Mouse (Mus musculus) forebrain, embryonic 11.5 days (tissue): ENCODE data around the gene Cdk19. TPM values are rescaled to one million over a fixed set of nuclear protein-coding genes. Genes with fewer than 3 reads are reported as not detected.
A peak's percentile ranks its signal among the peaks of the same experiment; 100 is the strongest.

Experiments used
- ATAC-seq: fragments of 200-750 bp; cut with Nextera tagmentation; replicated peaks from 2 replicates; pipeline ENCODE4 v1.8.0; 2017; ENCODE audit warnings: moderate TSS enrichment; ENCODE audit not compliant: low FRiP score
- DNase-seq: peaks from one replicate; pipeline ENCODE4 v3.0.0-alpha.2; 2017; ENCODE audit warnings: low spot score
- H3K27ac ChIP-seq: fragments of 300-500 bp; sonication (generic); 2 replicates; pipeline ENCODE4 v1.5.1; 2014; ENCODE audit warnings: low read depth, low read length
- H3K27me3 ChIP-seq: fragments of 300-500 bp; sonication (generic); 2 replicates; pipeline ENCODE4 v1.6.1; 2014; ENCODE audit warnings: mild to moderate bottlenecking, low read length, mixed read lengths; ENCODE audit not compliant: control insufficient read depth, insufficient read depth
- H3K36me3 ChIP-seq: fragments of 300-500 bp; sonication (generic); 2 replicates; pipeline ENCODE4 v1.6.1; 2014; ENCODE audit warnings: mild to moderate bottlenecking, low read length, moderate library complexity, mixed read lengths; ENCODE audit not compliant: control insufficient read depth, insufficient read depth
- H3K4me1 ChIP-seq: fragments of 300-500 bp; sonication (generic); replicated peaks from 2 replicates; pipeline ENCODE4 v1.6.1; 2014; ENCODE audit warnings: low read length, mixed read lengths; ENCODE audit not compliant: control insufficient read depth, insufficient read depth
- H3K4me2 ChIP-seq: fragments of 300-500 bp; sonication (generic); 2 replicates; pipeline ENCODE4 v1.6.1; 2014; ENCODE audit warnings: low read depth, mild to moderate bottlenecking, low read length, moderate library complexity, mixed read lengths; ENCODE audit not compliant: severe bottlenecking
- H3K4me3 ChIP-seq: fragments of 300-500 bp; sonication (generic); 2 replicates; pipeline ENCODE4 v1.5.1; 2014; ENCODE audit warnings: low read depth, low read length
- H3K9ac ChIP-seq: fragments of 300-500 bp; sonication (generic); 2 replicates; pipeline ENCODE4 v1.6.1; 2014; ENCODE audit warnings: low read length
- H3K9me3 ChIP-seq: fragments of 300-500 bp; sonication (generic); 2 replicates; pipeline ENCODE4 v1.6.1; 2016; ENCODE audit warnings: low read length, mixed read lengths; ENCODE audit not compliant: control insufficient read depth
- WGBS: fragments of 180-500 bp; shearing (Covaris S2); extraction: QIAGEN DNeasy Blood & Tissue Kit; methylation state at CpG from one replicate; pipeline ENCODE4 v1.1.7; 2014; 5-methylcytosine and 5-hydroxymethylcytosine counted together
- polyA plus RNA-seq: library from polyadenylated mRNA; unstranded; fragments of >200 nt; fragmentation: Nextera tagmentation; extraction: Ambion mirVana; gene quantifications from 2 replicates; pipeline ENCODE4 v1.2.1, GENCODE M21; 2014

Gene Cdk19
- polyA plus RNA-seq, 1 experiment from 2014 or later, result 8.0 TPM

GRCm38 (mm10) chr10:40431957-40432356, 92.6 kb downstream of the Cdk19 start:
- no peaks in the 10 kb centered on the region for H3K9me3 ChIP-seq
- H3K4me3 ChIP-seq, result no peak overlapping the region
- DNase-seq (no peak), ATAC-seq (no peak)
- no peak overlapping the region for H3K4me2 ChIP-seq
- no peaks in the 10 kb centered on the region for H3K4me1 ChIP-seq
- H3K27me3 ChIP-seq, result no peaks in the 10 kb centered on the region
- WGBS, result 92% methylated on average over 3 of the region's 3 CpGs
- H3K9ac ChIP-seq, result no peak overlapping the region
- no peak overlapping the region for H3K27ac ChIP-seq
- H3K36me3 ChIP-seq, result no peaks in the 10 kb centered on the region

- Histone ChIP-seq H3K27me3 (no peaks in the 10 kb centered on the region), H3K27ac (no peak overlapping the region), H3K9me3 (no peaks in the 10 kb centered on the region), H3K4me1 (no peaks in the 10 kb centered on the region), H3K4me2 (no peak overlapping the region), H3K9ac (no peak overlapping the region), H3K36me3 (no peaks in the 10 kb centered on the region), H3K4me3 (no peak overlapping the region)
- DNase-seq (no peak), ATAC-seq (no peak)
- WGBS, result 93% methylated on average over 9 of the region's 9 CpGs
Measured at GRCm38 (mm10) chr10:40432375-40432774, 93.0 kb downstream of the Cdk19 start.

GRCm38 (mm10) chr10:40435402-40435801, 96.0 kb downstream of the Cdk19 start:
- ATAC-seq, result no peak

DNA sequence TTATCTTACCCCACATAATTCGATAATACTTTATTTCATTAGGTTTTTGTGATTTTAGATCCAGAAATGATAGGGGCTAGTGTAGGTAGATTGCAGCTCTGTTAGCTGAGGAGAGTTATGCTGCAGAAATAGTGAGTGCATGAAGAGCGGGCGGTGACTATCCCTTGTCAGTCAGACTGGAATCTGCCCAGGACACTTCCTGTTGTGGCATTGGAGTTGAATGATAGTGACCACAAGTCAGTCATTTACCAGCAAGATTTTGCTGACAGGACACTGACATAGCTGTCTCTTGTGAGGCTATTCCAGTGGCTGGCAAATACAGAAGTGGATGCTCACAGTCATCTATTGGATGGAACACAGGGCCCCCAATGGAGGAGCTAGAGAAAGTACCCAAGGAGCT, 97.8 kb downstream of the Cdk19 start:
- H3K4me3 ChIP-seq, result no peak overlapping the region
- no peak for ATAC-seq
- H3K4me2 ChIP-seq, result no peak overlapping the region
- 90% methylated on average over 3 of the region's 3 CpGs for WGBS
- H3K27ac ChIP-seq, result no peak overlapping the region
- H3K9ac ChIP-seq, result no peak overlapping the region
- no peaks in the 10 kb centered on the region for H3K4me1 ChIP-seq
- no peak for DNase-seq
- H3K27me3 ChIP-seq, result no peaks in the 10 kb centered on the region
- H3K36me3 ChIP-seq, result no peaks in the 10 kb centered on the region
- no peaks in the 10 kb centered on the region for H3K9me3 ChIP-seq

More at GRCm38 (mm10) chr10:40435402-40435801, 96.0 kb downstream of the Cdk19 start:
- Histone ChIP-seq H3K36me3 (no peaks in the 10 kb centered on the region), H3K9ac (no peak overlapping the region), H3K4me1 (no peaks in the 10 kb centered on the region), H3K9me3 (no peaks in the 10 kb centered on the region), H3K27me3 (no peaks in the 10 kb centered on the region), H3K4me3 (no peak overlapping the region), H3K27ac (no peak overlapping the region), H3K4me2 (no peak overlapping the region)
- 88% methylated on average over 12 of the region's 12 CpGs for WGBS
- no peak for DNase-seq

- Histone ChIP-seq H3K9me3 (no peaks in the 10 kb centered on the region), H3K4me1 (no peaks in the 10 kb centered on the region), H3K4me3 (no peak overlapping the region), H3K4me2 (no peak overlapping the region), H3K27ac (no peak overlapping the region), H3K36me3 (no peaks in the 10 kb centered on the region), H3K27me3 (no peaks in the 10 kb centered on the region), H3K9ac (no peak overlapping the region)
- 90% methylated on average over 10 of the region's 10 CpGs for WGBS
- no peak for DNase-seq
- ATAC-seq, result no peak
Measured at GRCm38 (mm10) chr10:40440740-40441139, 101.4 kb downstream of the Cdk19 start.

- Histone ChIP-seq H3K4me1 (0 out of 2 replicates have a peak, but pooled peaks cover 2% of the 10 kb centered on the region), H3K4me2 (no peak overlapping the region), H3K4me3 (no peak overlapping the region), H3K36me3 (no peaks in the 10 kb centered on the region), H3K27me3 (no peaks in the 10 kb centered on the region), H3K9me3 (no peaks in the 10 kb centered on the region), H3K9ac (no peak overlapping the region), H3K27ac (no peak overlapping the region)
- ATAC-seq (no peak), DNase-seq (no peak)
- WGBS, result 56% methylated on average over 1 of the region's 1 CpGs
Measured at GRCm38 (mm10) chr10:40442076-40442475, 102.7 kb downstream of the Cdk19 start.

DNA sequence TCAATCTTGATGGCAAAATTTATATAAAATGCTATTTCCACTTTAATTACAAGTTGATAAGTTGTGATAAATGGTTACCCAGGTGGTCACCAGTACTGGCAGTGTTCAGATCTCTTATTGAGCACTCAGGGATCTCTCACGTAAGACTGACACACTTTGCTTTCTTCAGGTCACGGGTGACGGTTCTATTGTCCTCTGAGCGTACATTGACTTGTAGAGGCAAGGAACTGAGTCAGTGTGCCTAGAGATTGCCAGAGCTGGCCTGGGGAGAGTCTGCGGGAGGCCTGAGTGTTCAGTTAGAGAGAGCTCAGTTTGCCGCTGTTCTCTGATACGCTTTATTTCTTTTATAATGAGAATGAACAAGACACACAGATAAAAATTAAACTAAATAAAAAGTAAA, 104.0 kb downstream of the Cdk19 start:
- no peak overlapping the region for H3K27ac ChIP-seq
- 13% methylated on average over 7 of the region's 7 CpGs for WGBS

DNA sequence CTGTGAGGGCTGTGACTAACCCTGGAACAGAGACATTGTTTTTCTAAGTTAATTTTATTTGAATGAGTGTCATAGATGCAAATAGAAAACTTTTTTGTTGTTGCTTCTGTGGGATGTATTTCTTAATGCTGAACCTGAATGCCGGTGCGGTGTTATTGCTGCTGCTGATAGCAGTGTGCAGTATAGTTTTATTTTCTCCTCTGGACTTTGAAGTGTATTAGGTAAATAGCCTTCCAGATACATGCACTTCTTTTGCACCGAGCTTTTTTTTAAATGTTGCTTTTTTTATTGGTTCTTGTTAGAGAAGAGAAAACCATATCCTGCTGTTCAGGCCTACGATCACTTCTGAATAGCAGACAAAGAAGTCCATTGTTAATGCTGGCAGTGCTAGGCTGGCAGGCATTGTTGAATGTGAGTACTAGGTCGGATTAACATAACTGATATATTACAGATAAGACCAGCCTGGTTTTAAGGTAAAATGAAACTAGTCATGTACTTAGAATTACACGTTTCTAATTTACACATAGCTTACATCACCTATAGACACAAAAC, 104.5 kb downstream of the Cdk19 start:
- Histone ChIP-seq H3K27me3 (no peaks in the 10 kb centered on the region), H3K9ac (no peak overlapping the region), H3K27ac (no peak overlapping the region; the same call in 1 of the 2 replicates), H3K9me3 (no peaks in the 10 kb centered on the region), H3K4me3 (no peak overlapping the region), H3K4me1 (0 out of 2 replicates have a peak, but pooled peaks cover 2% of the 10 kb centered on the region), H3K4me2 (no peak overlapping the region), H3K36me3 (no peaks in the 10 kb centered on the region)
- DNase-seq, result no peak
- 16% methylated on average over 6 of the region's 6 CpGs for WGBS
- ATAC-seq, result 0 out of 2 replicates have a peak, but pooled peaks have one; percentile 60

More for the DNA sequence above, 104.0 kb downstream of the Cdk19 start:
- no peak overlapping the region for H3K9ac ChIP-seq
- 0 out of 2 replicates have a peak, but pooled peaks cover 2% of the 10 kb centered on the region for H3K4me1 ChIP-seq
- H3K9me3 ChIP-seq, result no peaks in the 10 kb centered on the region
- H3K36me3 ChIP-seq, result no peaks in the 10 kb centered on the region
- DNase-seq, result no peak
- H3K4me3 ChIP-seq, result no peak overlapping the region
- H3K27me3 ChIP-seq, result no peaks in the 10 kb centered on the region
- H3K4me2 ChIP-seq, result 0 out of 2 replicates have a peak overlapping the region, but pooled peaks have one; percentile 1
- ATAC-seq, result no peak

GRCm38 (mm10) chr10:40444586-40444985, 105.2 kb downstream of the Cdk19 start:
- Histone ChIP-seq H3K4me1 (0 out of 2 replicates have a peak, but pooled peaks cover 2% of the 10 kb centered on the region), H3K27me3 (no peaks in the 10 kb centered on the region), H3K9me3 (no peaks in the 10 kb centered on the region), H3K27ac (no peak overlapping the region), H3K4me2 (no peak overlapping the region), H3K4me3 (no peak overlapping the region), H3K9ac (no peak overlapping the region), H3K36me3 (no peaks in the 10 kb centered on the region)
- 0 out of 2 replicates have a peak, but pooled peaks have one; percentile 27 for ATAC-seq
- no peak for DNase-seq
- 91% methylated on average over 4 of the region's 4 CpGs for WGBS
